Mouse (Mus musculus) CH12.LX (cell line): ENCODE measurements at regions not wholly inside any gene's neighbourhood (a gene's known extent, or its start where the extent isn't known, plus 50 kb on each side); places are given as distances from the start of the nearest gene placed in this dataset.

Experiments used
- CTCF ChIP-seq, 2 experiments: IDR thresholded peaks in 1 of 2; conservative IDR thresholded peaks in 1 of 2; 2 replicates each; pipeline ENCODE4 v1.5.1; 2011 to 2012; ENCODE audit warnings: low read depth in 2 of 2, low read length in 2 of 2, improper control_type of control experiment in 1 of 2, inconsistent platforms in 1 of 2, mild to moderate bottlenecking in 1 of 2, moderate library complexity in 1 of 2
- KAT2A ChIP-seq: IDR thresholded peaks from 2 replicates; pipeline ENCODE4 v1.6.1; 2012; ENCODE audit warnings: low read length, improper control_type of control experiment, inconsistent platforms; ENCODE audit not compliant: insufficient replicate concordance
- MEF2A ChIP-seq: IDR thresholded peaks from 2 replicates; pipeline ENCODE4 v1.6.1; 2014; ENCODE audit warnings: low read depth, mild to moderate bottlenecking, inconsistent platforms, low read length, improper control_type of control experiment, borderline replicate concordance
- POLR2A ChIP-seq: IDR thresholded peaks from 2 replicates; pipeline ENCODE4 v1.6.1; 2011; ENCODE audit warnings: low read depth, mild to moderate bottlenecking, improper control_type of control experiment, low read length
- SIN3A ChIP-seq: IDR thresholded peaks from 2 replicates; pipeline ENCODE4 v1.6.1; 2012; ENCODE audit warnings: low read length, improper control_type of control experiment, inconsistent platforms
- SMC3 ChIP-seq: IDR thresholded peaks from 2 replicates; pipeline ENCODE4 v1.6.1; 2011; ENCODE audit warnings: low read depth, low read length, improper control_type of control experiment
- ZKSCAN1 ChIP-seq: IDR thresholded peaks from 2 replicates; pipeline ENCODE4 v1.6.1; 2012; ENCODE audit warnings: low read depth, inconsistent platforms, low read length, improper control_type of control experiment, borderline replicate concordance

DNA sequence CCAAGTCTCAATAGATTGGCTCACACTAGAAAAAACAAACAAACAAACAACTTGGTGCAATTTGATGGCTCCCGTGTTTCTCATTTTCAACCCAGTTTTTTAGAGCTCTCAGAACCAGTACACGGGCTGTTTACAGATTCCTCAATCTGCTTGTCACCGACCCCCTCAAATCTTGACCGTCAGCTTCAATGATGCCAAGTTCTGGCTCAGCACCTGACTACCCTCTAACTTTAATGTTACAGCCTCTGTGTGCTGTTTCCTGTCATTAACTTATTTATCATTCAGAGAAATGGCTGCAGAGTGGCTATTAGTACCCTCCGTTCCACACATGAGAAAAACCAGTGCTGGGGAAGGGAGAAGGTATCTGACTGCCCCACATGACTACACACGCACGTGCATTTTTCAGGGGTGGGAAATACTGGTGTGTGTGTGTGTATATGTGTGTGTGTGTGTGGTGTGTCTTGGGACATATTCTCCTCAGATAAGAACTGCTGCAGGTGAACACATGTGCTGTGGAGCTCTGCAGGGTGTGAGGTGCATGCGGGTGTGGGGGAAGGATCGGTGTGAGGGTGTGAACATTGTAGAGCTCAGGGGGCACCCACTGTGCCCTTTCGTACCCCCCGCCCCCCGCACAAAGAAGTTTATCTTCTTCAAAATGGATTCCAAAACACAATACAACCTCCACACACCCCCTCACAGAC, 83.6 kb upstream of the Lgalsl start:
- TF ChIP-seq ZKSCAN1, result no peak
- no peak for TF ChIP-seq SMC3
- no peak for TF ChIP-seq POLR2A
- TF ChIP-seq CTCF (conservative IDR thresholded peaks at IDR 0.05 in 1 of 2, IDR thresholded peaks at IDR 0.05 in 1 of 2; ENCODE audit: low read depth in 2 of 2, low read length in 2 of 2), result no peak
- no peak for TF ChIP-seq SIN3A
- TF ChIP-seq KAT2A, result no peak
- TF ChIP-seq MEF2A, result no peak
